Mouse (Mus musculus) CD4-positive, CD25-positive, alpha-beta regulatory T cell, adult 4 months (primary cell): ENCODE measurements around the gene Foxp4. TPM values are rescaled to one million over a fixed set of nuclear protein-coding genes. Genes with fewer than 3 reads are reported as not detected.

Experiments used
- ATAC-seq: one replicate; pipeline ENCODE4 v1.8.0; 2017
- polyA plus RNA-seq, 2 experiments: library from polyadenylated mRNA; unstranded; fragments of 100-300 nt; shearing (Covaris generic); gene quantifications; one replicate each; pipeline ENCODE4 v1.2.1; 2017

Foxp4 gene
- polyA plus RNA-seq, result 1 to 10 TPM; 2.1 to 4.4 TPM

- peak; percentile 84 for ATAC-seq
These were observed at the start of gene Foxp4 for GRCm38 (mm10) chr17:47924383-47925339. TSS of gene Foxp4 (minus strand) at chr17:47924645.

GRCm38 (mm10) chr17:47973563-47974472 is 49.4 kb upstream of the Foxp4 start:
- ATAC-seq, result peak; percentile 58

- ATAC-seq, result no peak
These were observed 41.5 kb upstream of the Foxp4 start for GRCm38 (mm10) chr17:47965885-47966505.

- ATAC-seq, result no peak
These were observed 33.8 kb upstream of the Foxp4 start for GRCm38 (mm10) chr17:47958046-47958790.

- ATAC-seq, result no peak
These were observed 32.0 kb upstream of the Foxp4 start for GRCm38 (mm10) chr17:47956486-47956885.

GRCm38 (mm10) chr17:47955054-47955741 is 30.8 kb upstream of the Foxp4 start:
- ATAC-seq, result no peak

GRCm38 (mm10) chr17:47953231-47953630 is 28.8 kb upstream of the Foxp4 start:
- ATAC-seq, result no peak

GRCm38 (mm10) chr17:47952368-47953081 is 28.1 kb upstream of the Foxp4 start:
- ATAC-seq, result no peak

- ATAC-seq, result no peak
These were observed 27.0 kb upstream of the Foxp4 start for GRCm38 (mm10) chr17:47951452-47951851.

GRCm38 (mm10) chr17:47950831-47951230 is 26.4 kb upstream of the Foxp4 start:
- no peak for ATAC-seq

- no peak for ATAC-seq
These were observed 25.0 kb upstream of the Foxp4 start for GRCm38 (mm10) chr17:47949441-47949840.

GRCm38 (mm10) chr17:47948753-47949152 is 24.3 kb upstream of the Foxp4 start:
- ATAC-seq, result no peak

GRCm38 (mm10) chr17:47946921-47947420 is 22.5 kb upstream of the Foxp4 start:
- no peak for ATAC-seq

- ATAC-seq, result no peak
These were observed 21.7 kb upstream of the Foxp4 start for GRCm38 (mm10) chr17:47946111-47946510.

- peak; percentile 84 for ATAC-seq
These were observed 18.8 kb upstream of the Foxp4 start for GRCm38 (mm10) chr17:47943103-47943870.

- ATAC-seq, result no peak
These were observed 17.6 kb upstream of the Foxp4 start for GRCm38 (mm10) chr17:47942008-47942407.

- ATAC-seq, result no peak
These were observed 14.4 kb upstream of the Foxp4 start for GRCm38 (mm10) chr17:47938839-47939238.

GRCm38 (mm10) chr17:47937926-47938600 is 13.6 kb upstream of the Foxp4 start:
- ATAC-seq, result no peak

- ATAC-seq, result no peak
These were observed 12.1 kb upstream of the Foxp4 start for GRCm38 (mm10) chr17:47936591-47936990.
